Mouse (Mus musculus) Muller cell, postnatal 12 days (primary cell): ENCODE measurements around the gene Ssu2.

ENCODE experiments used
- DNase-seq: peaks from one replicate; pipeline ENCODE4 v3.0.0-alpha.2; 2015; ENCODE audit errors: inconsistent ontology term

The Ssu2 gene

DNA sequence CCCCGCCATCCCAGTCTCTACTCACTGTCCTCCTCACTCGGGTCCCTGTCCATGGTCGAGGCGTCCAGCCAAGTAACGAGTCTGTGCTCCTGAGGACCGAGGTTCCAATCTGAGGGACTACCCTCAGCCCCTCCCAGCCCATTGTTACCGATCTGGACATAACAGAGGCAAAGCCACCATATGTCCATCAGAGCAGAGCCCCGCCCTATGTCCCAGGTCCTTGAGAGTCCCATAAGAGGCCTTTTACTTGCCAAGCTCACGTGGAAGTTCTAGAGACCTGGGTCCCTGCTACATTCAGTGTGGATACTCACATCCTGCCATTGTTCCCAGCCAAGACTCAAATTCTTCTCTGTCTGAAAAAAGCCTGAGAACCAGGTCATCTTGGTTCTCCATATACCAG, at the start of gene Ssu2:
TSS of gene Ssu2 (minus strand) at position 77 of the 400 bp plus-strand sequence.
- DNase-seq, result no peak

DNA sequence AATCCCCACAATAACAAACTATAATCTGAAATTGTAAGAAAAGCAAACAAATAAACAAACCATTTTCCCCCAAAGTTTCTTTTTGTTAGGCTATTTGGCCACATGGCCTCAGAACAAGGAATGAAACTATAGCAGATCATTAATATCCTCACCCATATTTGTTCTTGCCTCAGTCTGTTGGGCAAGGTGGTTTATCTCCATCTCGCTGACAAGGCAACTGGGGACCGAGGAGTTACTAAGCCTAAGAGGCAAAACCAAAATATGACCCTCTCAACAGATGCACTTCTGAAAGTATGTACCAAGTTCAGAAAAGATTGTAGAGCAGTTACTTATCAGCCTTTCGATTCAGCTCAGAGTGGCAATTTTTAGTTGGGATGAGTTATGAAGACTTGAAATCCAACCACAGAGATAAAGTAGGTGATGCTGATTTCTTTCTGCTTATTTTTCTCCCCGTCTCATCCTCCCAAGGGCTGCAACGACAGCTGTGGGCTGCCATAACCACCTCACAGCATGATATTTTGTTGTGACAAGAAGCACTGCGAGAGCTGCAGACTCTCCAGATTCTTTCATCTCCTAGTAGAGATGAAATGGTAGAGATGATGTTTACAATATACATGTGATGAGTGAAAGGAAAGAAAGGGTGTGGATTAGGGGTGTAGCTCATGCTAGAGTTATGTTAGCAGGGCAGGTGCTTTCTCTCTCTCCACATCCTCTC, 38.4 kb upstream of the Ssu2 start:
- DNase-seq, result no peak

GRCm38 (mm10) chr6:112423746-112424501, 36.1 kb upstream of the Ssu2 start:
- no peak for DNase-seq

- DNase-seq, result no peak
Observed at GRCm38 (mm10) chr6:112420883-112421282, 33.1 kb upstream of the Ssu2 start.

DNA sequence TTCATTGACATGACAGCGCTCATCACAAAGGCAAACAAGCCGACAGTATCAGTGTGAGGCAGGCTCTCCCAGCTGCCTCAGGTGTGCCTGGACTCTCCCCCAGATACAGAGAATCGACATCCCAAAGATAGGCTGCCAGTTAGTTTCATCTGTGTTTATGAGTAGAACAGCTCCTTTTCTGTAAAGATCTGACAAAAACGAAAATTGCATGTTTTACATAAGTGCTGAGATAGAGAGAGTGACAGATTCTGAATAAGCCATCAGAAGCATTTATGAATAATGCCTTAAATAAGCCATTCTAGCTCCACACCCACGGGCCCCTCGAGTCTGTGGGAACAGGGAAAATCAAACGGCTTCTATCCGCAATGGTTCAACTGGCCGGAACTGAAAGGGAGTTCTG, 31.5 kb upstream of the Ssu2 start:
- DNase-seq, result no peak

DNA sequence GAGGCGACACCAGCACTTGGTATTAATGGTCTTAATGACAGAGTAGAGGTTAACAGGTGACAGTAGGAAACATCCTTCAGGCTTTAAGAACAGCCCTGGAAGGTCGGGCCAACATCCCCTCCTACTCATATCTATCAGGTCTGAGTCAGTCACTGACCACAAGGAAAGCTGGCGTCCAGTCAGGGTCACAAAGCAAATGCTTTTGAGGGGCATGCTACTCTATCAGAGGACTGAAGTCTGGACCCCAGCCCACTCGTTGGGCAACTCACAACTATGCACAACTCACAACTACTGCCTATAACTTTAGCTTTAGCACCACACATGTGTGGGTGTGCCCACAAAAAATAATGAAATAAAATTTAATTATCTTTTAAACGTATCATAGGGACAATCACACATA, 16.3 kb upstream of the Ssu2 start:
- no peak for DNase-seq

DNA sequence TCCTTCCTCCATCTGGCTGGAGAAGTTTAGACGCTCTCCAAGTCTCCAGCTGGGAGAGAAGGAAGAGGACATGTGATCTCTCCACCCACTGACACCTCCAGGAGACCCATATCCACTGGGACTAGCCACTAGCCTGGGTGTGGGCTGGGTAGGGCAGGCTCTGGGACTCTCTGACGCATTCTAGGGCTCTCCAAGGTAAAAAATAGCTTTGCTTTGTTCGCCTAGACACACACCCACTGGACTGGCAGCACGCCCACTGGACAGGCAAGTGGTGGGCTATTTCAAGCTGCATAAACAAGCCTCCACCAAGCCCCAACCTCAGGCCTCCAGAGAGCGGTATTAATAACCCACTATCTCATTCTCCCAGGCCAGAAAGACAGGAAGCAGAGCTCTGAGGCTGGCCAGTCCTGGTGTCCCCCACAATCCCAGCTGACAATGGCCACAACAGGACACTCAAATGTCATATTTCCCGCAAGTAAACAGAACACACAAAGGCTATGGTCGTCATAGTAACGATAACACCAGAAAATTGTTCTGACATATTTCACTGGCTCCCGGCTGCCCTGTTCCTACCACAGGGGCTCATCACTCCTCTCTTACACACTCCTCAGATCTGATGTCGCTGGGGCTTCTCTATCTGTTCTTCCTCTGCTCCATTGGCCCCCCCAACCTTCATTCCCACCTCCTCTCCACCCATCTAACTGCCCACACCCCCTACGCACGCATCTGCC, 14.3 kb upstream of the Ssu2 start:
- peak; percentile 41 for DNase-seq

DNA sequence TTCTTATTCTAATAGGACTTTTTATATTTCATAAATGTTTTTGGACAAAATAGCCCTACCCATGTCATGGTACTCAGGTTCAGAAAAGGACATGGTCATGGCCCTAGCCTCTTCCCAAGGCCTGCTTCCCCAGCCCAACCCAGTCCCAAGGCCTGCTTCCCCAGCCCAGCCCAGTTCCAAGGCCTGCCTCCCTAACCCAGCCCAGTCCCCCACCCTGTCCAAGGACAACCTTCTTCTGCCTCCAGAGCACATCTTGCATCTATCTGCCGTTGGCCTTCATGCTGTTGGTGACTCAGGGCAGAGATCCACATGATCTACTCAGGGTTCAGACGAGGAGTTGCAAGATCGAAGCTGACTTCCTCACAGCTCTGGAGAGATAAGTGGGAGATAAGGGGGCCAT, 9.5 kb upstream of the Ssu2 start:
- no peak for DNase-seq

GRCm38 (mm10) chr6:112396352-112396751, 8.5 kb upstream of the Ssu2 start:
- DNase-seq, result no peak

GRCm38 (mm10) chr6:112388385-112388784, 562 bp upstream of the Ssu2 start:
- no peak for DNase-seq

GRCm38 (mm10) chr6:112386260-112386659, 1.6 kb downstream of the Ssu2 start:
- no peak for DNase-seq

DNA sequence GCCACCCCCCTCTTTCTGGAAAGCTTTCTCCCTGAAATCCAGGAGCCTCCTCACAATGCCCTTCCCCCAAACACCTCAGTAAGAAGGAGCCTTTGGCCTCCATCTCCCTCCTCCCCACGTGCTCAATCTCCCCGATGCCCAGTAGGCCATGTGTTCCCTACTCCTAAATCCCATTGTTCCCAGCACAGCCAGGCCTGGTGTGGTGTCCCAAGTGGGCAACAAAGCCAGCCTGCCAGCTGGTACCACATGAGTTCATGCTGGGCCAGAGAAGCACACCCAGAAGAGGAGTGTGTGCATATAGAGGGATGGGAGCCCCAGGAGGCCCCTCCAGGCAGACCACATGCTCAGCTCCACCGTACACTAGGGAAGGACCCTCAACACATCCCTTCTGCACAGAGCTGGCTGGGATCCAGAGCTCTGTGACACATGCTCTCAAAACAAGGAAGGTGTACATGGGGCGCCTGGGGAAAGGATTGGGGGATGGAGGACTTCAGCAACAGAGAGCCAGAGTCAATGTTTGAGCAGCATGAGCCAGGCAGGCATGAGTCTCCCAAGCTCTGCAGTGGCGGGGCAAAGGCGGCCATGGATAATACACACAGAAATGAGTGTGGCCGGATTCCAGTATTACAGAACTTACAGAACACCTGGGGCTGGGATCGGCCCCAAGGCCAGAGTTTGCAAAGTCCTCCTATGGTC, 4.7 kb downstream of the Ssu2 start:
- DNase-seq, result no peak

- DNase-seq, result peak; percentile 27
Observed at GRCm38 (mm10) chr6:112379054-112379453, 8.8 kb downstream of the Ssu2 start.

DNA sequence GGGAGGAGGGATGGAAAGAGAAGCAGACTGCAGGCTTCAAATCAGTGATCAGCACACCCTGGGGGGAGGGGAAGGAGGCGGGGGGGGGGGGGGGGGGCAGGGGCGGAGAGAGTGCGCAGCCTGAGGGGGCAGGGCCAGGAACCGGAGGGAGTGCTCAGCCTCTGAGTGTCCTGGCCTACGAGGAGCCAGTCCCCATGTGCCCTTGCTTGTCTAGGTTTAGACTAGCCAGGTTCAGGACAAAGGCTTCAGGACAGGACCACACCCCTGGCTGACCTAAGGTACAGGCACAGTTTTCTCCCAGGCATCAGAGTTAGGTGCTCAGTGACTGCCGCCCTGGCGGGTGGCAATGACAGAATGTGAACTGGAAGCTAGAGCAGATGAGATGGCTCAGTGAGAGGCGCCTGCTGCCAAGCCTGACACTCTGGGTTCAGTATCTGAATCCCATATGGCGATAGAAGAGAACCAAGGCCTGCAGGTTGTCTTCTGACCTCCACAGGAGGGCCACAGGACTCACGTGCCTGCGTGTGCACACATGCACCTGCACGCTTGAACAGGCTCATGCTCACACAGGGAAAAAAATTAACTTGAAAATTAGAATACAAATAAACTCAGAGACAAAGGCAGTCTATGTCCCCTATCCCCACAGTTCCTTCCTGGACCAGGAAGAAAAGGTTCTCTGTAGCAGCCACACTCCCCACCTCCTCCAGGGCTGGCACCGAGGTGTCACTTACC, 12.0 kb downstream of the Ssu2 start:
- no peak for DNase-seq

- DNase-seq, result peak; percentile 18
Observed at GRCm38 (mm10) chr6:112373886-112374585, 13.8 kb downstream of the Ssu2 start.

DNA sequence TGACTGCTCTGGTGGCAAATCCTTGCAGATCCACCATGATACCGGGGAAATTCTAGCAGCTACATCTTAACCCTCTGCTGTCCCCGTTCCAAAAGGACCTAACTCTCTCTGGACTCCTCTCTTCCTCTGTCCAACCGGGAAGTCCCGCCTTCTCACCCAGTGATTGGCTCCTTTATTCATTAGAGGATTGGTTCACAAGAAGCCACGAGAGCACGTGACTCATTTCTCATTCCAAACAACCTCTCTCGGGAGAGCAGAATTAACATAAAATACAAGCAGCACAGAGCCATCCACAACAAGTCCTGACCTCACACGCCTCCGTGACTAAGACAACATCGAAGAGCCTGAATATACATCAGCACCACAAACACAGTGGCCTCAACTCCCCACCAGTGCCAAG, 22.5 kb downstream of the Ssu2 start:
- DNase-seq, result no peak

GRCm38 (mm10) chr6:112364581-112364980, 23.2 kb downstream of the Ssu2 start:
- peak; percentile 34 for DNase-seq

- peak; percentile 43 for DNase-seq
Observed at GRCm38 (mm10) chr6:112362349-112362958, 25.4 kb downstream of the Ssu2 start.

DNA sequence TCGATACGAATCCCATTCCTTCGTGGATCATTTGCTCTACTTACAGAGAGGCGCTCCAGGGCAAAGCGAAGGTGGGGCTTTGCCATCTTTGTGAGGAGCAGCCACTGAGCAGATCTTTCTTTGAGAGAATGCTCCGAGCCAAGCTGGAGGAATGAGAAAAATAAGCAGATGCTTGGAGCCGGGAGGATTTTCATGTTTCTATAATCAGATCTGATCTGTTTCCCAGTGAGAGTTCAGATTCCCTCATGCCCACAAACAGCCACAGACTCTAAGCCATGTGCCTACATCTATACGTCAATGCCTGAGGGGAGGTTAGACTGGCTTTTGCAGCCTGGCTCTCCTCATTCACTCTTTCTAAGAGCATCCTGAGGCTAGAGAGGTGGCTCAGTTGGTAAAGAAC, 27.1 kb downstream of the Ssu2 start:
- no peak for DNase-seq

DNA sequence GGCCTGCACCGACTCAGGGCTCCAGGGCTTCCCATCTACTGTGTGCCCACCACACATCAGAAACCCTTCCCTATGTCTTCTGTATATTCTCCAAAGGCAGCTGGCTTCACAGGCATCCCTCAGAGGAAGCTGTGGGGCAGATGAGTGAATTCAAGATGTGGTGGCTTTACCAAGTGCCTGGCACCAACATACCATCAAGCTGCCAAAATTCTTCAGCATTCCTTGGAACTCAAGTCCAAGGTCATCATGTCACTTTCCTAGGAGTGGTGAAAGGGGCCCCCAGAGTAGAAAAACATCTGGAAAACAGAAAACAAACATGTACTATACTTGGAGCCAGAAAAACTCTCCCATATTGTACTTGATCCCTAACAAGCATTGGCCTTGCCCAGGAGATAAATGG, 28.5 kb downstream of the Ssu2 start:
- no peak for DNase-seq
